Mouse (Mus musculus) hindbrain, embryonic 11.5 days (tissue): ENCODE measurements around the gene Hnrnpll. TPM values are rescaled to one million over a fixed set of nuclear protein-coding genes. Genes with fewer than 3 reads are reported as not detected.

Source experiments
- ATAC-seq: fragments of 200-750 bp; cut with Nextera tagmentation; 2 replicates; pipeline ENCODE4 v1.8.0; 2017; ENCODE audit warnings: mild to moderate bottlenecking, moderate TSS enrichment, moderate library complexity; ENCODE audit not compliant: low FRiP score
- DNase-seq: peaks from one replicate; pipeline ENCODE4 v3.0.0-alpha.2; 2015; ENCODE audit warnings: low spot score
- H3K27ac ChIP-seq: fragments of 300-500 bp; sonication (generic); 2 replicates; pipeline ENCODE4 v1.5.1; 2014; ENCODE audit warnings: mild to moderate bottlenecking, low read depth, low read length
- H3K27me3 ChIP-seq: fragments of 300-500 bp; sonication (generic); 2 replicates; pipeline ENCODE4 v1.6.1; 2014; ENCODE audit warnings: mild to moderate bottlenecking, low read length, moderate library complexity, mixed read lengths; ENCODE audit not compliant: control insufficient read depth, insufficient read depth
- H3K36me3 ChIP-seq: fragments of 300-500 bp; sonication (generic); 2 replicates; pipeline ENCODE4 v1.6.1; 2014; ENCODE audit warnings: mild to moderate bottlenecking, low read length, moderate library complexity, mixed read lengths; ENCODE audit not compliant: control insufficient read depth, insufficient read depth
- H3K4me1 ChIP-seq: fragments of 300-500 bp; sonication (generic); replicated peaks from 2 replicates; pipeline ENCODE4 v1.6.1; 2014; ENCODE audit warnings: low read length, mixed read lengths; ENCODE audit not compliant: control insufficient read depth, insufficient read depth
- H3K4me2 ChIP-seq: fragments of 300-500 bp; sonication (generic); replicated peaks from 2 replicates; pipeline ENCODE4 v1.6.1; 2014; ENCODE audit warnings: mild to moderate bottlenecking, low read depth, low read length
- H3K4me3 ChIP-seq: fragments of 300-500 bp; sonication (generic); 2 replicates; pipeline ENCODE4 v1.5.1; 2014; ENCODE audit warnings: low read depth, low read length
- H3K9ac ChIP-seq: fragments of 300-500 bp; sonication (generic); 2 replicates; pipeline ENCODE4 v1.6.1; 2014; ENCODE audit warnings: low read depth, low read length
- H3K9me3 ChIP-seq: fragments of 300-500 bp; sonication (generic); 2 replicates; pipeline ENCODE4 v1.6.1; 2016; ENCODE audit warnings: low read length; ENCODE audit not compliant: control insufficient read depth
- WGBS: fragments of 180-500 bp; shearing (Covaris S2); extraction: QIAGEN DNeasy Blood & Tissue Kit; methylation state at CpG from one replicate; pipeline ENCODE4 v1.1.7; 2014; 5-methylcytosine and 5-hydroxymethylcytosine counted together
- polyA plus RNA-seq: library from polyadenylated mRNA; unstranded; fragments of >200 nt; fragmentation: Nextera tagmentation; extraction: Ambion mirVana; gene quantifications from 2 replicates; pipeline ENCODE4 v1.2.1, GENCODE M21; 2014

The Hnrnpll gene
- polyA plus RNA-seq, 1 experiment from 2014 or later: 123 TPM

DNA sequence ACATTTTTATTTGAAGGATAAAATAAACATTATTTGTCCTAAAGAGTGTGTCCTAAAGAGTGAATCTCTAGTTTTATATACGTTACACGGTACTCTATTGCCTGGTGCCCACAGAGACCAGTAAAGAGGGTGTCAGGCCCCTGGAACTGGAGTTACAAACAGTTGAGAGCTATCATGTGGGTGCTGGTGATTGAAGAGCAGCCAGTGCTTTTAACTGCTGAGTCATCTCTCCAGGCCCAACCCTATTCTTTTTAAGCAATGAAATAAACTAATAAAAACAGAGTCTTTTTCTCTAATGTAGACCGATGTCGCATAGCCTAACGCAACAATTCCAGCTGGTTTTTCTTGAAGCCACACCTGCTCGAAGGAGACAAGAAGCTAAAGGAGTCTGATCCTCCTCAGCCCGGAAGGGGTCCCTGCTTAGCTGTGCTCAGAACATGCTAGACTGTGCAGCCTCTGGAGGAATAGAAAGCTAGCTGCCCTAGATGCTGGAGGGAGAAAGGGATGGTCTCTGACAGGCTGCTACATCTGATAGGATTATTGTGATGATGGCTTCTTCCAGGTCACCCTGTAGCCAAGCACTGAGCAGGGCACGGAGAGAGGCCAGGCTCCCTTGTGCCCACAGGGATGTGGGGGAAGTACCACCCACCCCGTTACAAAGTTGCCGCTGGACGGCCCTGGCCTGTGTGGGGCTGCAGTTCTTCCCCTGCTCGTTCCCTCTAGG, 80.2 kb downstream of the Hnrnpll start:
- Histone ChIP-seq H3K27me3 (no peaks in the 10 kb centered on the region), H3K9me3 (no peaks in the 10 kb centered on the region), H3K36me3 (no peaks in the 10 kb centered on the region), H3K9ac (no peak overlapping the region), H3K27ac (no peak overlapping the region), H3K4me1 (no peaks in the 10 kb centered on the region; the same call in 1 of the 2 replicates), H3K4me2 (no peak overlapping the region), H3K4me3 (no peak overlapping the region)
- DNase-seq (no peak), ATAC-seq (no peak)
- WGBS: 62% methylated on average over 12 of the region's 12 CpGs

DNA sequence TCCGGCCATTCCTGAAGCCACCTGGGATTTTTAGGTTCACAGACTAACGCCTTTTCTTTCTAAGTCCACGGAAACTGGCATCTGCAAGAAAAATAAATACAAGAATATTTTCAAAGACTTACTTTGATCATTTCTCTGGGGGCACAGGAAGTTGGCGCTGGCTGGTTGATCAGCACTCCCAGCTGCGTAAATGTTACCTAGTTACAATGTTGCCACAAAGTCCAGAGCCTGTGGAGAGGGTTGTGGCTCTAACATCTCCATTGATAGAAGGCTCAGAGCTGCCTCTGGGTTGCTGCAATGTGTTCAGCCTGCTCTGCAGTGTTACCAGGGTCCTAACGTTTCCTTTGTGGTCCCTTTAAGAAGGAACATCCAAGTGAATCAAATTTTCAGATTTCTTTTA, 80.8 kb downstream of the Hnrnpll start:
- Histone ChIP-seq H3K27me3 (no peaks in the 10 kb centered on the region), H3K9ac (no peak overlapping the region), H3K4me1 (no peaks in the 10 kb centered on the region; the same call in 1 of the 2 replicates), H3K9me3 (no peaks in the 10 kb centered on the region), H3K4me3 (no peak overlapping the region), H3K27ac (no peak overlapping the region), H3K36me3 (no peaks in the 10 kb centered on the region), H3K4me2 (no peak overlapping the region)
- 70% methylated on average over 6 of the region's 6 CpGs for WGBS
- DNase-seq (no peak), ATAC-seq (no peak)

DNA sequence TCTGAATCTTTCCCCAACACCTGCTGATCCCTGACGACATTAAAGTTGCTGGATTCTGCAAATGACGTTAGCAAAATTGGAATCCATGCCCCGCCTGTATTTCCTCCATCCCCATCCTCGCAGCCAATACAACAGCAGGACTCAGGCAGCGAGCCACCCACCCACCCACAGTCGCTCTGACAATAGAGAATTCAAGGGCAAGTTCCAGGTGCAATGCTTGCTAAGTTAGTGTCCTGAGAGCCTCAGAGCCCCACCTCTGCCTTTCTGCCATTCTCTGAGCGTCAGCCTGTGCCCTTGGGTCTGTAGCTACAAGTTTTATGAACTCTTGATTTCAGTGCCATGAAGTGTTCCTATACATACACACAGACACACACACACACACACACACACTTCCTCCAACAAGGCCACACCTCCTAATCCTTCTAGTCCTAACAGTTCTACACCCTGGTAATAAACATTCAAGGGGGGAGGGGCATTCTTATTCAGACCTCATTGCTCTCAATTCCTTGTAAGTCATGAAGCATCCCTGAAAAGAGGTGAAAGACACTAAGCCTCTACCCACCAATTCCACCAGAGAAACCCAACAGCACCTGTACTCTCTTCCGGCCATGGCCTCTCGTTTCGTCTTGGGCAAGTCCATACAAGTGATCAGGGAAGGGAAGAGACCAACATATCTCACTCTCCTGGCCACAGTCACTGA, 81.6 kb downstream of the Hnrnpll start:
- WGBS: 81% methylated on average over 10 of the region's 10 CpGs
- Histone ChIP-seq H3K9me3 (no peaks in the 10 kb centered on the region), H3K4me2 (no peak overlapping the region), H3K36me3 (no peaks in the 10 kb centered on the region), H3K9ac (no peak overlapping the region), H3K4me3 (no peak overlapping the region), H3K27me3 (no peaks in the 10 kb centered on the region), H3K4me1 (no peaks in the 10 kb centered on the region; the same call in none of the 2 replicates), H3K27ac (no peak overlapping the region)
- DNase-seq: no peak
- ATAC-seq: no peak

Other genes starting within 250 kb of the Hnrnpll start
- 41.3 and 43.6 TPM in 2 replicates for gene Atl2, start 166.2 kb downstream of the Hnrnpll start, polyA plus RNA-seq
- 7.8 and 9.1 TPM in 2 replicates for gene Galm, start 65.1 kb upstream of the Hnrnpll start, polyA plus RNA-seq
- gene Srsf7, start 145.0 kb upstream of the Hnrnpll start, polyA plus RNA-seq: 773 and 810 TPM in 2 replicates
- gene Ttc39d, start 145.1 kb upstream of the Hnrnpll start, polyA plus RNA-seq: 0.20 TPM in 1 of 2 replicates, not detected in the other
- gene Gemin6, start 162.1 kb upstream of the Hnrnpll start, polyA plus RNA-seq: 37.9 and 41.5 TPM in 2 replicates
- 32.0 and 38.6 TPM in 2 replicates for gene Morn2, start 227.9 kb upstream of the Hnrnpll start, polyA plus RNA-seq
- gene Dhx57, start 228.1 kb upstream of the Hnrnpll start, polyA plus RNA-seq: 23.3 and 25.7 TPM in 2 replicates
- gene Arhgef33, start 245.1 kb upstream of the Hnrnpll start, polyA plus RNA-seq: 0.50 and 1.7 TPM in 2 replicates